Mouse (Mus musculus): ENCODE measurements around the gene Rps19. TPM values are rescaled to one million over a fixed set of nuclear protein-coding genes. Genes with fewer than 3 reads are reported as not detected.

Rps19 gene
- polyA plus RNA-seq, 1 experiment from 2014 or later: 1,106 TPM

- H3K9me3 ChIP-seq: no peaks in the 10 kb centered on the region
- peaks cover 31% of the 10 kb centered on the region for H3K36me3 ChIP-seq
Measured at GRCm38 (mm10) chr7:24912480-24912879, 28.3 kb downstream of the Rps19 start.

GRCm38 (mm10) chr7:24918763-24919323 is 34.7 kb downstream of the Rps19 start:
- no peaks in the 10 kb centered on the region for H3K4me1 ChIP-seq (replicated peaks)
- peaks cover 63% of the 10 kb centered on the region for H3K36me3 ChIP-seq
- ATAC-seq (ENCODE audit: low FRiP score, low read depth): peak; percentile 21; the same call in 1 of the 2 replicates
- no peak overlapping the region for H3K27ac ChIP-seq (replicated peaks)
- H3K4me3 ChIP-seq: no peak overlapping the region
- 96% methylated on average over 20 of the region's 20 CpGs for WGBS
- no peaks in the 10 kb centered on the region for H3K9me3 ChIP-seq
- no peak overlapping the region for H3K4me2 ChIP-seq
- H3K27me3 ChIP-seq: no peaks in the 10 kb centered on the region
- no peak overlapping the region for H3K9ac ChIP-seq

More at GRCm38 (mm10) chr7:24912480-24912879, 28.3 kb downstream of the Rps19 start:
- no peak for ATAC-seq (ENCODE audit: low FRiP score, low read depth)
- Histone ChIP-seq H3K9ac (no peak overlapping the region), H3K27ac (replicated peaks) (no peak overlapping the region), H3K4me1 (replicated peaks) (0 out of 2 replicates have a peak, but pooled peaks cover 2% of the 10 kb centered on the region), H3K27me3 (no peaks in the 10 kb centered on the region), H3K4me3 (no peak overlapping the region), H3K4me2 (no peak overlapping the region)
- WGBS: 93% methylated on average over 14 of the region's 14 CpGs

GRCm38 (mm10) chr7:24919728-24920127 is 35.6 kb downstream of the Rps19 start:
- Histone ChIP-seq H3K4me1 (replicated peaks) (no peaks in the 10 kb centered on the region), H3K4me3 (no peak overlapping the region), H3K9me3 (no peaks in the 10 kb centered on the region), H3K9ac (no peak overlapping the region), H3K27me3 (no peaks in the 10 kb centered on the region), H3K27ac (replicated peaks) (no peak overlapping the region), H3K4me2 (no peak overlapping the region), H3K36me3 (peaks cover 67% of the 10 kb centered on the region)
- 80% methylated on average over 9 of the region's 9 CpGs for WGBS
- no peak; the same call in 1 of the 2 replicates for ATAC-seq (ENCODE audit: low FRiP score, low read depth)

GRCm38 (mm10) chr7:24930475-24930874 is 46.3 kb downstream of the Rps19 start:
- Histone ChIP-seq H3K9ac (no peak overlapping the region), H3K27me3 (peaks cover 60% of the 10 kb centered on the region), H3K4me1 (replicated peaks) (peaks cover 24% of the 10 kb centered on the region), H3K4me2 (no peak overlapping the region), H3K36me3 (peaks cover 7% of the 10 kb centered on the region; the same call in 1 of the 2 replicates), H3K4me3 (no peak overlapping the region), H3K9me3 (no peaks in the 10 kb centered on the region), H3K27ac (replicated peaks) (no peak overlapping the region)
- WGBS: 33% methylated on average over 6 of the region's 6 CpGs
- ATAC-seq (ENCODE audit: low FRiP score, low read depth): no peak

- Histone ChIP-seq H3K4me1 (replicated peaks) (peaks cover 24% of the 10 kb centered on the region), H3K27ac (replicated peaks) (no peak overlapping the region), H3K27me3 (peaks cover 70% of the 10 kb centered on the region), H3K9ac (no peak overlapping the region), H3K4me2 (no peak overlapping the region), H3K9me3 (no peaks in the 10 kb centered on the region), H3K4me3 (no peak overlapping the region), H3K36me3 (0 out of 2 replicates have a peak, but pooled peaks cover 4% of the 10 kb centered on the region)
- WGBS: 2% methylated on average over 14 of the region's 15 CpGs
- ATAC-seq (ENCODE audit: low FRiP score, low read depth): no peak
Measured at GRCm38 (mm10) chr7:24931651-24932050, 47.5 kb downstream of the Rps19 start.

Other genes with a start within 250 kb of the Rps19 start
- gene Lypd3, start 247.8 kb upstream of the Rps19 start, polyA plus RNA-seq (2015; fragmentation: Nextera tagmentation; extraction: Ambion mirVana): 0.41 and 0.73 TPM in 2 replicates
- not detected in 2 replicates for gene Tex101, start 207.7 kb upstream of the Rps19 start, polyA plus RNA-seq (2015; fragmentation: Nextera tagmentation; extraction: Ambion mirVana)
- not detected in 2 replicates for gene BC049730, start 175.1 kb upstream of the Rps19 start, polyA plus RNA-seq (2015; fragmentation: Nextera tagmentation; extraction: Ambion mirVana)
- gene Gm4763, start 157.5 kb upstream of the Rps19 start, polyA plus RNA-seq (2015; fragmentation: Nextera tagmentation; extraction: Ambion mirVana): not detected in 2 replicates
- 0.26 and 0.49 TPM in 2 replicates for gene Cd177, start 124.1 kb upstream of the Rps19 start, polyA plus RNA-seq (2015; fragmentation: Nextera tagmentation; extraction: Ambion mirVana)
- 0.21 and 0.48 TPM in 2 replicates for gene Ceacam10, start 107.2 kb upstream of the Rps19 start, polyA plus RNA-seq (2015; fragmentation: Nextera tagmentation; extraction: Ambion mirVana)
- 29.3 and 43.6 TPM in 2 replicates for gene Gm9844, start 22.2 kb upstream of the Rps19 start, polyA plus RNA-seq (2015; fragmentation: Nextera tagmentation; extraction: Ambion mirVana)
- not detected in 2 replicates for gene Lypd4, start 14.4 kb upstream of the Rps19 start, polyA plus RNA-seq (2015; fragmentation: Nextera tagmentation; extraction: Ambion mirVana)
- 0.20 and 0.30 TPM in 2 replicates for gene Dmrtc2, start 14.3 kb upstream of the Rps19 start, polyA plus RNA-seq (2015; fragmentation: Nextera tagmentation; extraction: Ambion mirVana)
- 0.17 and 0.46 TPM in 2 replicates for gene Cd79a, start 13.0 kb downstream of the Rps19 start, polyA plus RNA-seq (2015; fragmentation: Nextera tagmentation; extraction: Ambion mirVana)
- gene Arhgef1, start 18.5 kb downstream of the Rps19 start, polyA plus RNA-seq (2015; fragmentation: Nextera tagmentation; extraction: Ambion mirVana): 64.6 and 73.5 TPM in 2 replicates
- gene Gm4881, start 60.1 kb downstream of the Rps19 start, polyA plus RNA-seq (2015; fragmentation: Nextera tagmentation; extraction: Ambion mirVana): 5.2 and 5.4 TPM in 2 replicates
- 302 and 308 TPM in 2 replicates for gene Rabac1, start 88.4 kb downstream of the Rps19 start, polyA plus RNA-seq (2015; fragmentation: Nextera tagmentation; extraction: Ambion mirVana)
- gene Atp1a3, start 121.6 kb downstream of the Rps19 start, polyA plus RNA-seq (2015; fragmentation: Nextera tagmentation; extraction: Ambion mirVana): 487 and 576 TPM in 2 replicates
- 18.3 and 18.5 TPM in 2 replicates for gene Grik5, start 188.0 kb downstream of the Rps19 start, polyA plus RNA-seq (2015; fragmentation: Nextera tagmentation; extraction: Ambion mirVana)
- gene Zfp574, start 188.2 kb downstream of the Rps19 start, polyA plus RNA-seq (2015; fragmentation: Nextera tagmentation; extraction: Ambion mirVana): 33.9 and 37.7 TPM in 2 replicates

Measured in hindbrain, embryonic 15.5 days (tissue).